Mouse (Mus musculus) mammary gland, adult 2 months (tissue): Measurements from ENCODE around the gene Trpc5. TPM values are rescaled to one million over a fixed set of nuclear protein-coding genes. Genes with fewer than 3 reads are reported as not detected.

ENCODE experiments used
- polyA plus RNA-seq: library from polyadenylated mRNA; depleted of rRNA; stranded (reverse); fragments of >200 nt; gene quantifications from 2 replicates; pipeline ENCODE4 v1.2.3, GENCODE M21; 2012; ENCODE audit warnings: low replicate concordance; rRNA removed

Trpc5 gene
- polyA plus RNA-seq = not detected in 2 replicates

GRCm38 (mm10) chrX:144688142-144688206 is at the start of gene Trpc5:
Gene Trpc5 (minus strand): TSS chrX:144688180.

GRCm38 (mm10) chrX:144688207-144689118 is 483 bp upstream of the Trpc5 start, which contains the start of gene Rtl4:
Gene Rtl4 (plus strand): TSS chrX:144688907.

GRCm38 (mm10) chrX:144456281-144456680 is 231.7 kb downstream of the Trpc5 start, which contains the start of gene Trpc5os:
Gene Trpc5os (plus strand): TSS chrX:144456581.

Other genes with a start within 250 kb of the Trpc5 start
- not detected in 2 replicates for gene Trpc5os, start 231.6 kb downstream of the Trpc5 start, polyA plus RNA-seq
- not detected in 2 replicates for gene Rtl4, start 727 bp upstream of the Trpc5 start, polyA plus RNA-seq